Mouse (Mus musculus) liver, adult 10 weeks (tissue): Measurements from ENCODE around the gene Tas2r107. TPM values are rescaled to one million over a fixed set of nuclear protein-coding genes. Genes with fewer than 3 reads are reported as not detected.

Experiments
- polyA plus RNA-seq: library from polyadenylated mRNA; stranded (reverse); fragments of 350-450 nt; fragmentation: Illumina TruSeq; extraction: RNeasy Lipid Tissue Mini Kit (QIAGEN cat#74804); gene quantifications from one replicate; pipeline ENCODE4 v1.2.3, GENCODE M21; 2014; ENCODE audit warnings: low read depth, low replicate concordance

The Tas2r107 gene
- polyA plus RNA-seq: not detected

GRCm38 (mm10) chr6:131660049-131660448 is at the start of gene Tas2r107:
Gene Tas2r107, minus strand, starts transcription at chr6:131660149.

GRCm38 (mm10) chr6:131689963-131690362 is 30.0 kb upstream of the Tas2r107 start, which contains the start of gene Tas2r114:
Gene Tas2r114, minus strand, starts transcription at chr6:131690063.

DNA sequence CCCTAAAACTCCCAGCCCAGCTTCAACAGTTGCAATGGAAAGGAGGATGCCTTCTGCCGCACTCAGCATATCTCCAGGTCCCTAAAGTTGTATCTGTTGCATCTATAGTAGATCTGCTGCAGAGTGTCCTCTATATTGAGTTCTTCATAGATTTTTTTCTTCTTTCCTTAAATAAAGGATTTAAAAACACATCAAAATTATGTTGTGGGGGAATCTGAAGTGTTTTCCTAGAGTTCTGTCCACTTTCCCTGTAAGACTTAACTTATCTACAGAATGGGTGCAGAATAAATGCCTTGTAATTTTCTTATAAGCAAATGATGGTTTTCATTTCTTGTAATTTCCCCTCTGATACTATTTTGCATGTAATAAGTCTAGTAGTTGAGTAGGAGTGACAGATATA is 27.4 kb upstream of the Tas2r107 start, which contains the start of gene Tas2r105:
TSS of gene Tas2r105 (minus strand) at position 101 of the 400 bp plus-strand sequence.

DNA sequence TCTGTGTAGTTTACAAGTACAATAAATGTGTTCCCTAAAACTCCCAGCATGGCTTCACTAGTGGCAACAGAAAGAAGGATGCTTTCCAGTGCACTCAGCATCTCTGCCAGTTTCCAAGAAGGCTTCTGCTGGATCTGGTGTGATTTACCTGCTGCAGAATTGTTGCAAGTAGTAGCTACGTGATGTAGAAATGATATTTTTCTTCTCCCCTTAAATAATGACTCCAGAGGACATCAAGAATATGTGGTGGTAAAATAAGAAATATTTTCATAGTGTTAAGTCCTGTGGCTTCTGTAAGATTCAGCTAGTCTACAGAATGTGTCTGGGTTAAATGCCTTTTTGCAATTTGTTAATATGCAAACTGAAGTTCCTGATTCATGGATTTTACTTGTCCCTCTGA is 25.7 kb upstream of the Tas2r107 start, which contains the start of gene Tas2r104:
TSS of gene Tas2r104 (minus strand) at position 101 of the 400 bp plus-strand sequence.

DNA sequence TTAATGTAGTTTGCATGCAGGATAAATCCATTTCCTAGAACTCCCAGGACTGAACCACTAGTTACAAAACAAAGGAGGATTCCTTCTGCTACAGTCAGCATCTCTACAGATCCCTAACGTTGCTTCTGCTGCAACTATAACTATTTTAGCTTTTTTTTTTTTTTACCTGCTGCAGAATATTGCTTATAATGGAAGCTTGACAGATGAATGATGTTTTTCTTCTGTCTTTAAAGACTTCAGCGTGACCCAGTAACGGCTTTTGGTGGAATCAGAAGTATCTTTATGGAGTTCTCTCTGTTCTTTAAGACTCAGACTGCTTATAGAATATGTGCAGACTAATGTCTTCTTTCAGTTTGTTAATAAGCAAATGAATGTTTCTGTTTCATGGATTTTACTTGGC is 18.8 kb upstream of the Tas2r107 start, which contains the start of gene Tas2r106:
TSS of gene Tas2r106 (minus strand) at position 101 of the 400 bp plus-strand sequence.

GRCm38 (mm10) chr6:131630812-131631211 is 29.1 kb downstream of the Tas2r107 start, which contains the start of gene Tas2r130:
Gene Tas2r130, minus strand, starts transcription at chr6:131630912.

Other genes with a start within 250 kb of the Tas2r107 start
- not detected for gene 5430401F13Rik, start 173.7 kb downstream of the Tas2r107 start, polyA plus RNA-seq
- not detected for gene Gm6619, start 173.7 kb downstream of the Tas2r107 start, polyA plus RNA-seq
- gene Tas2r130, start 29.2 kb downstream of the Tas2r107 start, polyA plus RNA-seq: not detected
- gene Tas2r106, start 18.7 kb upstream of the Tas2r107 start, polyA plus RNA-seq: not detected
- gene Tas2r104, start 25.6 kb upstream of the Tas2r107 start, polyA plus RNA-seq: not detected
- not detected for gene Tas2r105, start 27.3 kb upstream of the Tas2r107 start, polyA plus RNA-seq
- not detected for gene Tas2r114, start 29.9 kb upstream of the Tas2r107 start, polyA plus RNA-seq